Mouse (Mus musculus): ENCODE data around the gene Olfr1158. TPM values are rescaled to one million over a fixed set of nuclear protein-coding genes. Genes with fewer than 3 reads are reported as not detected.
"Not testable (repeated sequence)": the region's sequence is repeated elsewhere in the genome, so short reads cannot be mapped to it uniquely, and the experiment has no call there.

Olfr1158 gene
- total RNA-seq (2021), result not detected
- long read RNA-seq, experiment 1, result 0 reads
- long read RNA-seq, experiment 2, result 0 reads

GRCm38 (mm10) chr2:87989813-87990212 is at the start of gene Olfr1158:
Olfr1158 (plus strand) TSS chr2:87990113.
- DNase-seq, result no peak

- DNase-seq, result no peak
Measured at GRCm38 (mm10) chr2:87945037-87945436, 44.9 kb upstream of the Olfr1158 start, which contains the start of gene Olfr1155. Olfr1155 (minus strand) TSS chr2:87945137.

DNA sequence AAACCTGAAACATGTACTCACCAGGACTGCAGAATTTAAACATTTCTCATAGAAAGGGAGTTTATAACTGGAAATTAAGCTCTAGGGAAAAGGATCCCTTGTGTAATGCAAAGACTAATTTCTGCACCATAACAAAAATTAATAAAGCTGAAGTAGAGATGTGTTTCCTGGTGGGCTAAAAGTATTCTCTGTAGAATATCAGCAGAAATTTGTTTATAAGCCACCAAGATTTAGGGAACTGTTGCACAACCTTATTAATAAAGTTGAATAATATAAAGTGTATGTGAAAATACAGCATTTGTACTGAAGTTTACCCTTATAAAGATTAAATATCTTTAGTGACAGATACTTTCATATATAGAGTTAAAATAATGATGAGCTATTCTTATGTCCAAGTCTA is 36.9 kb upstream of the Olfr1158 start, which contains the start of gene Olfr1156:
TSS of gene Olfr1156 (minus strand) at position 101 of the 400 bp plus-strand sequence.
- DNase-seq, result no peak

- DNase-seq, result no peak
Measured at GRCm38 (mm10) chr2:87968199-87968598, 21.7 kb upstream of the Olfr1158 start, which contains the start of gene Olfr1157. Olfr1157 (minus strand) TSS chr2:87968299.

GRCm38 (mm10) chr2:87974563-87974962 is 15.3 kb upstream of the Olfr1158 start, which contains the start of gene Olfr74:
Olfr74 (minus strand) TSS chr2:87974663.
- DNase-seq, result no peak

GRCm38 (mm10) chr2:88007515-88008318 is 17.8 kb downstream of the Olfr1158 start, which contains the start of gene Olfr1160:
Olfr1160 (minus strand) TSS chr2:88008268.
- DNase-seq, result no peak

GRCm38 (mm10) chr2:88022474-88022873 is 32.6 kb downstream of the Olfr1158 start, which contains the start of gene Olfr1161:
Olfr1161 (plus strand) TSS chr2:88022774.
- not testable (repeated sequence) for DNase-seq

DNA sequence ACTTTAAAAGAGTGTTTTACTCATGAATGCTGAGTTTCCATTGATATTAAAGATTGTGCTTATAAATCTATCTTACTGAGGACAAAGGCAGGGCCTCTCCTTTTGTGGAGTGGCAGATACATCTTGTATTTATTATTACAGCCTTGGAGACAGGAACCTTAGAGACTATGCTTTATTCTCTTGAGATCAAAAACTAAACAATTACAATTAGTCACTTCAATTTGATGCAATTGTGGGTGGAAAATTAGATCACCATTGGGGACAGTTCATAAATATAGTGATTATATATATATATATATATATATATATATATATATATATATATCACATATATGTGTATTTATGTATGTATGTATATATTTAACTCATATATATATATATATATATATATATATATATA is 47.7 kb downstream of the Olfr1158 start, which contains the start of gene Olfr73:
TSS of gene Olfr73 (minus strand) at position 101 of the 400 bp plus-strand sequence.
- DNase-seq, result no peak

Other genes with a start within 250 kb of the Olfr1158 start
- not detected for gene Olfr1140, start 246.4 kb upstream of the Olfr1158 start, total RNA-seq (2021)
- gene Olfr1141, start 236.1 kb upstream of the Olfr1158 start, total RNA-seq (2021), result not detected
- not detected for gene Olfr152, start 210.6 kb upstream of the Olfr1158 start, total RNA-seq (2021)
- not detected for gene Olfr1143, start 189.5 kb upstream of the Olfr1158 start, total RNA-seq (2021)
- not detected for gene Olfr1145, start 180.3 kb upstream of the Olfr1158 start, total RNA-seq (2021)
- not detected for gene Olfr1148, start 159.6 kb upstream of the Olfr1158 start, total RNA-seq (2021)
- gene Olfr1150-ps1, start 146.1 kb upstream of the Olfr1158 start, total RNA-seq (2021), result not detected
- gene Olfr1151, start 134.3 kb upstream of the Olfr1158 start, total RNA-seq (2021), result not detected
- not detected for gene Olfr1152, start 123.6 kb upstream of the Olfr1158 start, total RNA-seq (2021)
- not detected for gene Olfr1153, start 95.2 kb upstream of the Olfr1158 start, total RNA-seq (2021)
- not detected for gene Olfr1154, start 84.9 kb upstream of the Olfr1158 start, total RNA-seq (2021)
- not detected for gene Olfr1155, start 45.0 kb upstream of the Olfr1158 start, total RNA-seq (2021)
- not detected for gene Olfr1156, start 37.0 kb upstream of the Olfr1158 start, total RNA-seq (2021)
- not detected for gene Olfr1157, start 21.8 kb upstream of the Olfr1158 start, total RNA-seq (2021)
- gene Olfr74, start 15.4 kb upstream of the Olfr1158 start, total RNA-seq (2021), result not detected
- gene Olfr1160, start 18.2 kb downstream of the Olfr1158 start, total RNA-seq (2021), result not detected
- not detected for gene Olfr1161, start 32.7 kb downstream of the Olfr1158 start, total RNA-seq (2021)
- gene Olfr73, start 47.6 kb downstream of the Olfr1158 start, total RNA-seq (2021), result not detected
- not detected for gene Olfr1162, start 61.0 kb downstream of the Olfr1158 start, total RNA-seq (2021)
- gene Olfr1163, start 81.7 kb downstream of the Olfr1158 start, total RNA-seq (2021), result not detected
- not detected for gene Olfr1164, start 103.9 kb downstream of the Olfr1158 start, total RNA-seq (2021)
- gene Olfr1166, start 138.2 kb downstream of the Olfr1158 start, total RNA-seq (2021), result not detected
- gene Olfr1167, start 165.1 kb downstream of the Olfr1158 start, total RNA-seq (2021), result not detected
- gene Olfr1168, start 191.8 kb downstream of the Olfr1158 start, total RNA-seq (2021), result not detected
- not detected for gene Olfr1170, start 238.2 kb downstream of the Olfr1158 start, total RNA-seq (2021)

Data from gastrocnemius, postnatal 25 days (tissue).